Mouse (Mus musculus) spleen, adult 2 months (tissue): Measurements from ENCODE around the gene Spata31d1d.

Experiments
- CTCF ChIP-seq: fragments of 200-500 bp; IDR thresholded peaks from 2 replicates; pipeline ENCODE4 v1.5.1; 2011; ENCODE audit warnings: mild to moderate bottlenecking, inconsistent platforms; ENCODE audit not compliant: insufficient read depth, insufficient read length, insufficient replicate concordance; ENCODE audit errors: extremely low read depth
- POLR2A ChIP-seq: fragments of 200-500 bp; IDR thresholded peaks from 2 replicates; pipeline ENCODE4 v1.6.1; 2011; ENCODE audit warnings: low read depth, low read length, inconsistent platforms

GRCm38 (mm10) chr13:59694008-59694407 is 37.5 kb downstream of the Spata31d1d start, which contains the start of gene 4921517D22Rik:
- TF ChIP-seq POLR2A (no peak), CTCF (no peak)
